Mouse (Mus musculus): ENCODE results near the gene Lrcol1. TPM values are rescaled to one million over a fixed set of nuclear protein-coding genes. Genes with fewer than 3 reads are reported as not detected.

Gene Lrcol1
- total and polyA plus RNA-seq, 3 experiments, result not detected

DNA sequence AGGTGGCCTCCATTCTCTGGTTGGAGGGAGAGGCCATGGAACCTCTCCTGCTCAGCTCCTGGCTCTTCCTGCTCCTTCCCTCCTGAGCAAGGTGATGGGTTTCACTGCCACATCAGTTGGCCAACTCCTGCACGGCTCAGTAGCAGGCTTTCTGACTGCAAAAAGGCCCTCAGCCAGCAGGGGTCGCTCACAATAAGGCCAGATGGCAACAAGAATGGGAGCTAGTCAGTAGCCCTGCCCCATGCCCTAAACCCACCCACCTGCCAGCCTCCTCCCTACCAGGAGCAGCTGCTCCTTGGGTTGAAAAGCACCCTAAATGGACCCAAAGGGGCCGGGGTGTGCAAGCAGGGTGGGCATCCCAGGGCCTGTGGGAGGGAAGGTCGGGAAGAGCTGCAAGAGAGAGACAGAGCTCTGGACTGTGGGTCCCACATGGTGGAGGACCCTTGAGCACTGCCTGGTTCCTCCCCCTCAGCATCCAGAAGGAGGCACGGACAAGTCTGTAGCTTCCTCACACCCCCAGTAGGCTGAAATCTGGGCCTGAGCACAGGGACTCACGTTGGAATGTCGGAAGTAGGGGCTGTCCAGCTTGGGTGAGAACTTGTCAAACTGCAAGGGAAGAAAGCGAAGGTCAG is 32.4 kb downstream of the Lrcol1 start:
- no peaks in the 10 kb centered on the region for H3K79me2 ChIP-seq (ENCODE audit: control insufficient read depth, insufficient read depth, low read length, poor library complexity)
- H3K36me3 ChIP-seq (ENCODE audit: control insufficient read depth in 1 of 2, insufficient read depth in 2 of 2, low read length in 2 of 2), result no peaks in the 10 kb centered on the region
- peak; percentile 69 for DNase-seq (ENCODE audit: low read depth, low spot score)
- H3K27ac ChIP-seq (ENCODE audit: control insufficient read depth, low read depth, low read length), result no peak overlapping the region
- H3K27me3 ChIP-seq (ENCODE audit: control insufficient read depth in 1 of 2, insufficient read depth in 2 of 2, low read length in 2 of 2), result no peaks in the 10 kb centered on the region
- H3K4me1 ChIP-seq (ENCODE audit: control insufficient read depth in 1 of 2, insufficient read depth in 2 of 2, low read length in 2 of 2), result no peaks in the 10 kb centered on the region
- H3K9ac ChIP-seq (ENCODE audit: control insufficient read depth, low read depth, low read length, poor library complexity, severe bottlenecking), result no peak overlapping the region
- H3K4me3 ChIP-seq (ENCODE audit: control insufficient read depth in 1 of 2, insufficient read depth in 1 of 2, low read depth in 2 of 2, low read length in 2 of 2), result no peak overlapping the region
- peak; percentile 71 for TF ChIP-seq SMC3 (IDR thresholded peaks at IDR 0.05; ENCODE audit: low read depth, low read length)
- TF ChIP-seq CTCF (IDR thresholded peaks at IDR 0.05 in 2 of 3, conservative IDR thresholded peaks at IDR 0.05 in 1 of 3; ENCODE audit: control insufficient read depth in 1 of 3, insufficient read depth in 1 of 3, low read depth in 2 of 3, low read length in 3 of 3, poor library complexity in 1 of 3, severe bottlenecking in 1 of 3), result peak; percentile 77 to 91 (median 87)
- TF ChIP-seq E2F4 (IDR thresholded peaks at IDR 0.05; ENCODE audit: borderline replicate concordance, low read depth, low read length), result no peak
- TF ChIP-seq RAD21 (IDR thresholded peaks at IDR 0.05; ENCODE audit: low read depth, low read length), result peak; percentile 59
- no peak for TF ChIP-seq GATA1 (IDR thresholded peaks at IDR 0.05; ENCODE audit: low read depth, low read length)
- TF ChIP-seq ZC3H11A (IDR thresholded peaks at IDR 0.05; ENCODE audit: low read depth, low read length), result peak; percentile 9; the same call in 1 of the 2 replicates
- H3K9me3 ChIP-seq (replicated peaks; ENCODE audit: insufficient read depth, low read length), result no peaks in the 10 kb centered on the region

DNA sequence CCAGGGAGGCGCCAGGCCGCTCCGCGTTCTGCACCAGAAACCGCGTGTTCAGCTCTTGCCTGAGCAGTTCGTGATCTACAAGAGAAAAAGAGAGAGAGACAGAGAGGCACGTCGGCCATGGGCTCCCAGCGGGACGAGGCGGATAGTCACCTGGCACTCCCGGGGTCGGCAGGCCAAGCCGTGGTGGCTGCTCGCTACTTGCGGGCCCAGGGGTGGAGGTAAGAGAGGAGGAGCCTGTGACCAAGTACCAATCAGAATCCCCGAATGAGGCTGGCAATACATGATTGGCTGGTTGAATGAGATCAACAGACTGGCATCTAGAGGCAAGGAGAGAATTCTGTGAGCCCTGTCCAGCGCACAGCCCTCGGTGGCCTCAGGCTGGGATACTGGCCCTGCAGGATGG is 33.7 kb downstream of the Lrcol1 start:
- Histone ChIP-seq H3K4me1 (ENCODE audit: control insufficient read depth in 1 of 2, insufficient read depth in 2 of 2, low read length in 2 of 2) (no peaks in the 10 kb centered on the region), H3K4me3 (ENCODE audit: control insufficient read depth in 1 of 2, insufficient read depth in 1 of 2, low read depth in 2 of 2, low read length in 2 of 2) (no peak overlapping the region), H3K79me2 (ENCODE audit: control insufficient read depth, insufficient read depth, low read length, poor library complexity) (no peaks in the 10 kb centered on the region), H3K9ac (ENCODE audit: control insufficient read depth, low read depth, low read length, poor library complexity, severe bottlenecking) (no peak overlapping the region), H3K9me3 (replicated peaks; ENCODE audit: insufficient read depth, low read length) (no peaks in the 10 kb centered on the region), H3K36me3 (ENCODE audit: control insufficient read depth in 1 of 2, insufficient read depth in 2 of 2, low read length in 2 of 2) (no peaks in the 10 kb centered on the region), H3K27ac (ENCODE audit: control insufficient read depth, low read depth, low read length) (no peak overlapping the region), H3K27me3 (ENCODE audit: control insufficient read depth in 1 of 2, insufficient read depth in 2 of 2, low read length in 2 of 2) (no peaks in the 10 kb centered on the region)
- no peak for TF ChIP-seq HCFC1 (IDR thresholded peaks at IDR 0.05; ENCODE audit: low read depth, low read length)
- no peak for TF ChIP-seq MAZ (IDR thresholded peaks at IDR 0.05; ENCODE audit: low read depth, low read length)
- TF ChIP-seq CTCF (IDR thresholded peaks at IDR 0.05 in 2 of 3, conservative IDR thresholded peaks at IDR 0.05 in 1 of 3; ENCODE audit: control insufficient read depth in 1 of 3, insufficient read depth in 1 of 3, low read depth in 2 of 3, low read length in 3 of 3, poor library complexity in 1 of 3, severe bottlenecking in 1 of 3), result no peak
- TF ChIP-seq POLR2AphosphoS5 (IDR thresholded peaks at IDR 0.05; ENCODE audit: borderline replicate concordance, low read depth, low read length), result no peak
- TF ChIP-seq MAFK (IDR thresholded peaks at IDR 0.05; ENCODE audit: borderline replicate concordance, low read depth, low read length), result no peak
- TF ChIP-seq E2F4 (IDR thresholded peaks at IDR 0.05; ENCODE audit: borderline replicate concordance, low read depth, low read length), result no peak
- TF ChIP-seq GABPA (IDR thresholded peaks at IDR 0.05; ENCODE audit: low read depth, low read length), result no peak
- no peak for TF ChIP-seq NELFE (IDR thresholded peaks at IDR 0.05; ENCODE audit: low read depth, low read length)
- TF ChIP-seq GATA1 (IDR thresholded peaks at IDR 0.05; ENCODE audit: low read depth, low read length), result no peak
- no peak for TF ChIP-seq UBTF (IDR thresholded peaks at IDR 0.05; ENCODE audit: borderline replicate concordance, insufficient read depth, low read depth, low read length)
- DNase-seq (ENCODE audit: low read depth, low spot score), result no peak

DNA sequence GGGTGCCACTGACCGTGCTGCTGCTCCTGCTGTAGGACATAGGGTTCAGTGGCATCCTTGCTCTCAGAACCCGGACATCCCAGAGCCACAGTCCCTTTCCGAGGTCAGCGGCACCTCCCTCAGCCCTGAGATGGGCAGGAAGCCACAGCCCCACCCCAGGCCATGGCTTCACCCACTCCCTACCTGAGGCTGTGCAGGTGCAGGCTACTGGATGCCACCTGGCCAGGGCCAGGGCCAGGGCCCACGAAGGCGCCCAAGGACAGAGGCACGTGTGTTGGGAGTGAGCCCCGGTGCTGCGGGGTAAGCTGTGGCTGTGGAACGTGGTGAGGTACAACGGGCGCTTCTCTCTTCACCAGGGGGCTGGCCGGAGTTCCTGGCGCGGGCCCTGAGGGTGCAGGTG is 34.6 kb downstream of the Lrcol1 start:
- TF ChIP-seq JUND (IDR thresholded peaks at IDR 0.05; ENCODE audit: low read depth, low read length) (no peak), TAL1 (IDR thresholded peaks at IDR 0.05; ENCODE audit: low read length) (no peak), USF1 (IDR thresholded peaks at IDR 0.05; ENCODE audit: low read depth, low read length) (no peak), SIN3A (IDR thresholded peaks at IDR 0.05; ENCODE audit: low read length) (no peak), ZMIZ1 (IDR thresholded peaks at IDR 0.05; ENCODE audit: low read depth, low read length) (no peak), TBP (IDR thresholded peaks at IDR 0.05; ENCODE audit: low read depth, low read length) (no peak)
- H3K9me3 ChIP-seq (replicated peaks; ENCODE audit: insufficient read depth, low read length), result no peaks in the 10 kb centered on the region
- no peak for DNase-seq (ENCODE audit: low read depth, low spot score)
- no peaks in the 10 kb centered on the region for H3K4me1 ChIP-seq (ENCODE audit: control insufficient read depth in 1 of 2, insufficient read depth in 2 of 2, low read length in 2 of 2)
- H3K27ac ChIP-seq (ENCODE audit: control insufficient read depth, low read depth, low read length), result no peak overlapping the region
- no peak overlapping the region for H3K9ac ChIP-seq (ENCODE audit: control insufficient read depth, low read depth, low read length, poor library complexity, severe bottlenecking)
- no peaks in the 10 kb centered on the region for H3K79me2 ChIP-seq (ENCODE audit: control insufficient read depth, insufficient read depth, low read length, poor library complexity)
- no peaks in the 10 kb centered on the region for H3K27me3 ChIP-seq (ENCODE audit: control insufficient read depth in 1 of 2, insufficient read depth in 2 of 2, low read length in 2 of 2)
- no peaks in the 10 kb centered on the region for H3K36me3 ChIP-seq (ENCODE audit: control insufficient read depth in 1 of 2, insufficient read depth in 2 of 2, low read length in 2 of 2)
- H3K4me3 ChIP-seq (ENCODE audit: control insufficient read depth in 1 of 2, insufficient read depth in 1 of 2, low read depth in 2 of 2, low read length in 2 of 2), result no peak overlapping the region
